Mouse (Mus musculus) hindbrain, postnatal 0 days (tissue): Measurements from ENCODE around the gene Dhx58. TPM values are rescaled to one million over a fixed set of nuclear protein-coding genes. Genes with fewer than 3 reads are reported as not detected.

Source experiments
- ATAC-seq: fragments of 200-750 bp; cut with Nextera tagmentation; 2 replicates; pipeline ENCODE4 v1.8.0; 2017; ENCODE audit warnings: mild to moderate bottlenecking, moderate TSS enrichment, moderate library complexity
- DNase-seq: peaks from one replicate; pipeline ENCODE4 v3.0.0-alpha.2; 2015; ENCODE audit warnings: low spot score
- H3K27ac ChIP-seq: fragments of 300-500 bp; sonication (generic); 2 replicates; pipeline ENCODE4 v1.5.1; 2014; ENCODE audit warnings: mild to moderate bottlenecking
- H3K27me3 ChIP-seq: fragments of 300-500 bp; sonication (generic); 2 replicates; pipeline ENCODE4 v1.6.1; 2014; ENCODE audit warnings: low read length, mixed read lengths; ENCODE audit not compliant: insufficient read depth
- H3K36me3 ChIP-seq: fragments of 300-500 bp; sonication (generic); 2 replicates; pipeline ENCODE4 v1.6.1; 2014; ENCODE audit warnings: low read length, mixed read lengths; ENCODE audit not compliant: insufficient read depth
- H3K4me1 ChIP-seq: fragments of 300-500 bp; sonication (generic); 2 replicates; pipeline ENCODE4 v1.6.1; 2014; ENCODE audit warnings: antibody characterized with exemption, low read length, mixed read lengths; ENCODE audit not compliant: insufficient read depth
- H3K4me2 ChIP-seq: fragments of 300-500 bp; sonication (generic); 2 replicates; pipeline ENCODE4 v1.6.1; 2014; ENCODE audit warnings: low read depth, mild to moderate bottlenecking, low read length, moderate library complexity, mixed read lengths
- H3K4me3 ChIP-seq: fragments of 300-500 bp; sonication (generic); 2 replicates; pipeline ENCODE4 v1.5.1; 2014; ENCODE audit warnings: low read length
- H3K9ac ChIP-seq: fragments of 300-500 bp; sonication (generic); replicated peaks from 2 replicates; pipeline ENCODE4 v1.6.1; 2014; ENCODE audit warnings: mild to moderate bottlenecking, low read length, moderate library complexity, mixed read lengths
- H3K9me3 ChIP-seq: fragments of 300-500 bp; sonication (generic); 2 replicates; pipeline ENCODE4 v1.6.1; 2016; ENCODE audit warnings: low read length, mixed read lengths
- CTCF ChIP-seq: IDR thresholded peaks from 2 replicates; pipeline ENCODE4 v1.5.1; 2016; ENCODE audit warnings: antibody characterized with exemption, control low read depth, low read depth
- WGBS: fragments of 180-500 bp; shearing (Covaris S2); extraction: QIAGEN DNeasy Blood & Tissue Kit; methylation state at CpG from one replicate; pipeline ENCODE4 v1.1.7; 2014; 5-methylcytosine and 5-hydroxymethylcytosine counted together
- polyA plus RNA-seq: library from polyadenylated mRNA; unstranded; fragments of >200 nt; fragmentation: Nextera tagmentation; extraction: Ambion mirVana; gene quantifications from 2 replicates; pipeline ENCODE4 v1.2.1, GENCODE M21; 2015
- total RNA-seq: library from RNA; depleted of rRNA; stranded (reverse); fragments of >200 nt; gene quantifications from 2 replicates; pipeline ENCODE4 v1.2.3, GENCODE M21; 2014

Dhx58 gene
- total and polyA plus RNA-seq, 2 experiments from 2014 or later = 1.2 to 2.7 TPM

- no peak overlapping the region for H3K4me3 ChIP-seq
- no peak for ATAC-seq
- WGBS = 76% methylated on average over 11 of the region's 11 CpGs
- H3K4me2 ChIP-seq = no peak overlapping the region
- TF ChIP-seq CTCF = no peak
- no peak overlapping the region for H3K9ac ChIP-seq
- DNase-seq = no peak
- no peaks in the 10 kb centered on the region for H3K9me3 ChIP-seq
- no peak overlapping the region for H3K27ac ChIP-seq
- no peaks in the 10 kb centered on the region for H3K27me3 ChIP-seq
- peaks cover 41% of the 10 kb centered on the region for H3K36me3 ChIP-seq
- H3K4me1 ChIP-seq = no peaks in the 10 kb centered on the region
Measured at GRCm38 (mm10) chr11:100703366-100703765, 705 bp downstream of the Dhx58 start.

GRCm38 (mm10) chr11:100702906-100703305 lies 1.2 kb downstream of the Dhx58 start:
- Histone ChIP-seq H3K4me3 (no peak overlapping the region), H3K4me2 (peak overlapping the region; percentile 36), H3K27me3 (no peaks in the 10 kb centered on the region), H3K4me1 (no peaks in the 10 kb centered on the region), H3K27ac (no peak overlapping the region), H3K9ac (no peak overlapping the region), H3K36me3 (peaks cover 37% of the 10 kb centered on the region), H3K9me3 (no peaks in the 10 kb centered on the region)
- DNase-seq (no peak), ATAC-seq (no peak)
- WGBS = 47% methylated on average over 7 of the region's 7 CpGs
- no peak for TF ChIP-seq CTCF

- Histone ChIP-seq H3K27ac (no peak overlapping the region), H3K36me3 (peaks cover 31% of the 10 kb centered on the region), H3K4me1 (no peaks in the 10 kb centered on the region), H3K4me2 (peak overlapping the region; percentile 36), H3K9ac (no peak overlapping the region), H3K9me3 (no peaks in the 10 kb centered on the region), H3K4me3 (no peak overlapping the region), H3K27me3 (no peaks in the 10 kb centered on the region)
- 34% methylated on average over 19 of the region's 19 CpGs for WGBS
- peak; percentile 96 for TF ChIP-seq CTCF
- ATAC-seq (peak; percentile 48; the same call in 1 of the 2 replicates), DNase-seq (peak; percentile 91)
Measured at GRCm38 (mm10) chr11:100702081-100702851, 1.8 kb downstream of the Dhx58 start.

GRCm38 (mm10) chr11:100701301-100701700 lies 2.8 kb downstream of the Dhx58 start:
- no peaks in the 10 kb centered on the region for H3K4me1 ChIP-seq
- TF ChIP-seq CTCF = no peak
- H3K4me2 ChIP-seq = peak overlapping the region; percentile 39
- H3K9ac ChIP-seq = no peak overlapping the region
- DNase-seq (no peak), ATAC-seq (no peak)
- H3K27me3 ChIP-seq = no peaks in the 10 kb centered on the region
- no peaks in the 10 kb centered on the region for H3K9me3 ChIP-seq
- WGBS = 7% methylated on average over 14 of the region's 14 CpGs
- no peak overlapping the region for H3K4me3 ChIP-seq
- H3K27ac ChIP-seq = no peak overlapping the region
- H3K36me3 ChIP-seq = peaks cover 21% of the 10 kb centered on the region

- Histone ChIP-seq H3K4me2 (peak overlapping the region; percentile 39; the same call in 1 of the 2 replicates), H3K9ac (no peak overlapping the region), H3K9me3 (no peaks in the 10 kb centered on the region), H3K4me3 (no peak overlapping the region), H3K4me1 (no peaks in the 10 kb centered on the region), H3K27ac (no peak overlapping the region), H3K36me3 (peaks cover 15% of the 10 kb centered on the region; the same call in 1 of the 2 replicates), H3K27me3 (no peaks in the 10 kb centered on the region)
- no peak for DNase-seq
- 68% methylated on average over 3 of the region's 3 CpGs for WGBS
- no peak for ATAC-seq
- no peak for TF ChIP-seq CTCF
Measured at GRCm38 (mm10) chr11:100700710-100701109, 3.4 kb downstream of the Dhx58 start.

- WGBS = 74% methylated on average over 7 of the region's 7 CpGs
- no peak for TF ChIP-seq CTCF
- Histone ChIP-seq H3K27me3 (no peaks in the 10 kb centered on the region), H3K4me2 (no peak overlapping the region), H3K4me1 (no peaks in the 10 kb centered on the region), H3K4me3 (no peak overlapping the region), H3K36me3 (no peaks in the 10 kb centered on the region), H3K27ac (no peak overlapping the region), H3K9ac (no peak overlapping the region), H3K9me3 (no peaks in the 10 kb centered on the region)
- no peak for ATAC-seq
- DNase-seq = no peak
Measured at GRCm38 (mm10) chr11:100697921-100698320, 6.2 kb downstream of the Dhx58 start.

GRCm38 (mm10) chr11:100694926-100695325 lies 9.1 kb downstream of the Dhx58 start:
- Histone ChIP-seq H3K27me3 (no peaks in the 10 kb centered on the region), H3K4me3 (no peak overlapping the region), H3K9ac (no peak overlapping the region), H3K36me3 (no peaks in the 10 kb centered on the region), H3K4me2 (no peak overlapping the region), H3K9me3 (no peaks in the 10 kb centered on the region), H3K27ac (no peak overlapping the region), H3K4me1 (no peaks in the 10 kb centered on the region)
- WGBS = 37% methylated on average over 5 of the region's 5 CpGs
- ATAC-seq (peak; percentile 87), DNase-seq (peak; percentile 76)
- TF ChIP-seq CTCF = peak; percentile 98
